ENCODE assay signal across 8 mouse cellular contexts in the genomic region with DNA sequence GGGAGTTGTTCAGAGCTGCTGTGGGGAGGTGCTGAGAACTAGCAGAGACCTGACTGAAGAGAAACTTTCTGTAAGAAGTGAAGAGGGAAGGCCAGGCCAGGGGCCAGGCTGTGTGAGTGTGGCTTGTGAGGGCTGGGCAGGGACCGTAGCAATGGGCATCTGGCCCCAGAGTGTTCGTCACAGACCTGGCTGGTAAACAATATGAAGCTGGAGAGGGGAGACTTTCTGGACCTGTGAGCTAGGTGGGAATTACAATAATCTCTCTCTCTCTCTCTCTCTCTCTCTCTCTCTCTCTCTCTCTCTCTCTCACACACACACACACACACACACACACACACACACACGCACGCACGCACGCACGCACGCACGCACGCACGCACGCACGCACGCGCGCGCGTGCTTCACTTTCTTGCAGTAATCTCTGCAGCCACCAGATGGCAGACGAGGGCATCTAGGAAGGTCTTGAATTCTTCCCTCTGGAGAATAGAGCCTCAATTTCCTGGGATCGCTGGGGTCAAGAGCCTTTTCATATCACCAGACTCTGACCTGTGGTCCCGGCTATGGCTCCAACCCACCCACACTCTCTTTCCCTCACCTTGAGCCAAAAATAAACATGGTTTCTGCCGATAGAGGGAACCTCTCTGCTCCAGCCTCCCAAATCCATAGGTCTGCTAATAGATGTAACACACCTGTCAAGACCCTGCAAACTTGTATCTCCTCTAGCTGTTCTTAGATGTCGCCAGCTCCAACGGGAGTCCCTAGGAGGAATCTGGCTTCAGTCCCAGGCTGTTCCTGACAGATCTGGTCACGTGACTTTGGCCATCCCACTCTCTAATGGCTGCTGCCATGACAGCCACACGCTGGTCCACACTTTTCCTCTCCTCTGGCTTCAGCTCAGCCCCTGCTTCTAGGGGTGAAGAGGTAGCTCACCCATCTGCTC. TPM values are rescaled to one million over a fixed set of nuclear protein-coding genes. Genes with fewer than 3 reads are reported as not detected.
DNase-seq lines count a peak whose midpoint lies in the region; ATAC-seq and TF ChIP-seq lines count a peak whose summit lies in the region.

No protein-coding gene starts in this region.

- peaks cover 21% of the 10 kb centered on the region for H3K4me1 ChIP-seq in cerebellum, adult 2 months (ENCODE audit: control insufficient read depth, insufficient read depth, low read length)
- H3K4me1 ChIP-seq in forebrain, postnatal 0 days (ENCODE audit: insufficient read depth) = peaks cover 5% of the 10 kb centered on the region; the same call in 1 of the 2 replicates
- peaks cover 16% of the 10 kb centered on the region for H3K4me1 ChIP-seq in lung, adult 2 months (ENCODE audit: control insufficient read depth, insufficient read depth, low read length)
- peaks cover 8% of the 10 kb centered on the region for H3K4me1 ChIP-seq in olfactory bulb, adult 2 months (ENCODE audit: control insufficient read depth, insufficient read depth, low read length)
- H3K4me1 ChIP-seq in thymus, adult 2 months (replicated peaks; ENCODE audit: control insufficient read depth, insufficient read depth, low read length) = peaks cover 13% of the 10 kb centered on the region

- TF ChIP-seq CTCF in cerebellum, adult 2 months (IDR thresholded peaks at IDR 0.05; ENCODE audit: borderline replicate concordance, insufficient read depth, low read depth, low read length) = peak; percentile 61
- TF ChIP-seq CTCF in forebrain, postnatal 0 days (IDR thresholded peaks at IDR 0.05; ENCODE audit: low read depth) = peak; percentile 88
- peak; percentile 75 for TF ChIP-seq CTCF in layer of hippocampus, adult 2 months (conservative IDR thresholded peaks at IDR 0.05)
- peak; percentile 60 for TF ChIP-seq CTCF in lung, adult 2 months (IDR thresholded peaks at IDR 0.05; ENCODE audit: insufficient read depth, low read length)
- peak; percentile 38; the same call in 1 of the 2 replicates for TF ChIP-seq CTCF in olfactory bulb, adult 2 months (IDR thresholded peaks at IDR 0.05; ENCODE audit: insufficient read depth, low read depth, low read length)
- peak; percentile 77; the same call in 1 of the 2 replicates for TF ChIP-seq CTCF in thymus, adult 2 months (IDR thresholded peaks at IDR 0.05; ENCODE audit: borderline replicate concordance, control insufficient read depth, extremely low read depth, insufficient read depth, low read length, poor library complexity)

- no peaks in the 10 kb centered on the region for H3K27me3 ChIP-seq in cerebellum, adult 2 months (ENCODE audit: control insufficient read depth, insufficient read depth, low read length)
- no peaks in the 10 kb centered on the region for H3K27me3 ChIP-seq in forebrain, postnatal 0 days (ENCODE audit: insufficient read depth, low read length)
- no peaks in the 10 kb centered on the region for H3K27me3 ChIP-seq in thymus, adult 2 months (ENCODE audit: control insufficient read depth, insufficient read depth, low read length)

- H3K27ac ChIP-seq in cerebellum, adult 2 months (ENCODE audit: insufficient read depth, low read length) = peak overlapping the region; percentile 83
- H3K27ac ChIP-seq in forebrain, postnatal 0 days (ENCODE audit: low read depth, low read length) = 0 out of 2 replicates have a peak overlapping the region, but pooled peaks have one; percentile 29
- peak overlapping the region; percentile 78 for H3K27ac ChIP-seq in layer of hippocampus, adult 2 months
- H3K27ac ChIP-seq in olfactory bulb, adult 2 months (ENCODE audit: insufficient read depth, low read depth, low read length) = 0 out of 2 replicates have a peak overlapping the region, but pooled peaks have one; percentile 17
- no peak overlapping the region for H3K27ac ChIP-seq in thymus, adult 2 months (ENCODE audit: control insufficient read depth, insufficient read depth, low read length)

- no peak for TF ChIP-seq POLR2A in cerebellum, adult 2 months (IDR thresholded peaks at IDR 0.05; ENCODE audit: borderline replicate concordance, insufficient read depth, low read length)
- TF ChIP-seq POLR2A in lung, adult 2 months (IDR thresholded peaks at IDR 0.05; ENCODE audit: borderline replicate concordance, extremely low read depth, low read depth, low read length) = no peak
- TF ChIP-seq POLR2A in olfactory bulb, adult 2 months (IDR thresholded peaks at IDR 0.05; ENCODE audit: insufficient read depth, low read depth, low read length) = no peak
- TF ChIP-seq POLR2A in thymus, adult 2 months (IDR thresholded peaks at IDR 0.05; ENCODE audit: control insufficient read depth, extremely low read depth, insufficient read depth, low read length, poor library complexity) = no peak

- peak; percentile 74 for ATAC-seq in forebrain, postnatal 0 days

- WGBS in cerebellum, adult 2 months = 3% methylated on average over 26 of the region's 26 CpGs
- WGBS in forebrain, postnatal 0 days = 11% methylated on average over 26 of the region's 26 CpGs
- 9% methylated on average over 22 of the region's 26 CpGs for WGBS in lung, adult 2 months
- 6% methylated on average over 26 of the region's 26 CpGs for WGBS in olfactory bulb, adult 2 months
- 19% methylated on average over 23 of the region's 26 CpGs for WGBS in thymus, adult 2 months

- peak overlapping the region; percentile 56 for H3K4me2 ChIP-seq in forebrain, postnatal 0 days (ENCODE audit: low read depth)

- H3K9ac ChIP-seq in forebrain, postnatal 0 days = peak overlapping the region; percentile 49

- peak; percentile 55 for DNase-seq in ES-CJ7 (ENCODE audit: low read depth, low spot score)
- DNase-seq in cerebellum, adult 2 months = peak; percentile 81 to 90
- DNase-seq in forebrain, postnatal 0 days = peak; percentile 96
- DNase-seq in heart, postnatal 4 days = peak; percentile 92
- peak; percentile 60 to 88 for DNase-seq in layer of hippocampus, adult 2 months (ENCODE audit: low spot score in 2 of 2)
- DNase-seq in lung, adult 2 months = peak; percentile 81
- DNase-seq in thymus, adult 2 months = peak; percentile 70

- peak overlapping the region; percentile 66 for H3K4me3 ChIP-seq in cerebellum, adult 2 months (replicated peaks; ENCODE audit: insufficient read depth, low read depth, low read length)
- peak overlapping the region; percentile 28 for H3K4me3 ChIP-seq in forebrain, postnatal 0 days (ENCODE audit: low read depth, low read length)
- peak overlapping the region; percentile 45 for H3K4me3 ChIP-seq in layer of hippocampus, adult 2 months
- H3K4me3 ChIP-seq in lung, adult 2 months (replicated peaks; ENCODE audit: extremely low read depth, low read depth, low read length) = peak overlapping the region; percentile 54
- peak overlapping the region; percentile 32 for H3K4me3 ChIP-seq in olfactory bulb, adult 2 months (ENCODE audit: insufficient read depth, low read depth, low read length)
- peak overlapping the region; percentile 40 for H3K4me3 ChIP-seq in thymus, adult 2 months (ENCODE audit: control insufficient read depth, insufficient read depth, low read length)

- no peaks in the 10 kb centered on the region for H3K9me3 ChIP-seq in forebrain, postnatal 0 days (ENCODE audit: low read length)

- no peaks in the 10 kb centered on the region for H3K36me3 ChIP-seq in forebrain, postnatal 0 days (ENCODE audit: insufficient read depth)
- H3K36me3 ChIP-seq in thymus, adult 2 months (ENCODE audit: control insufficient read depth, insufficient read depth, low read length) = no peaks in the 10 kb centered on the region

RNA-seq across cellular contexts. Expression of a gene that starts 16.1 kb away (rescaled TPM):
- 19.2 and 22.0 TPM in 2 replicates for polyA plus RNA-seq in cerebellum, adult 2 months (2012; rRNA removed)
- total RNA-seq in forebrain, postnatal 0 days (2014; rRNA removed) = 37.4 and 47.3 TPM in 2 replicates
- 5.7 and 11.1 TPM in 2 replicates for polyA plus RNA-seq in forebrain, postnatal 0 days (2015; fragmentation: Nextera tagmentation; extraction: Ambion mirVana)
- total RNA-seq in heart, postnatal 4 days (2021) = 1 to 10 TPM; 4.2 to 5.4 TPM
- total RNA-seq in layer of hippocampus, adult 2 months (2021) = 10 to 100 TPM; 10.5 to 10.8 TPM
- polyA plus RNA-seq in lung, adult 2 months (2012; rRNA removed) = 26.4 and 30.8 TPM in 2 replicates
- polyA plus RNA-seq in olfactory bulb, adult 2 months (2012; ENCODE audit: insufficient read depth, insufficient read length, low replicate concordance, missing spikeins) = not detected in 2 replicates
- 8.0 and 10.1 TPM in 2 replicates for polyA plus RNA-seq in thymus, adult 2 months (2012; rRNA removed)

RNA-seq across cellular contexts. Expression of a gene that starts 42.0 kb away (rescaled TPM):
- 0.57 and 0.60 TPM in 2 replicates for polyA plus RNA-seq in cerebellum, adult 2 months (2012; rRNA removed)
- 0.29 and 0.54 TPM in 2 replicates for total RNA-seq in forebrain, postnatal 0 days (2014; rRNA removed)
- 0.31 and 0.38 TPM in 2 replicates for polyA plus RNA-seq in forebrain, postnatal 0 days (2015; fragmentation: Nextera tagmentation; extraction: Ambion mirVana)
- under 1 TPM in 1 of 2 experiments, not detected in 1; 0.11 TPM for total RNA-seq in heart, postnatal 4 days (2021)
- total RNA-seq in layer of hippocampus, adult 2 months (2021) = 1 to 10 TPM in 1 of 2 experiments, under 1 TPM in 1; 0.96 to 1.3 TPM
- 0.26 and 0.32 TPM in 2 replicates for polyA plus RNA-seq in lung, adult 2 months (2012; rRNA removed)
- not detected in 2 replicates for polyA plus RNA-seq in olfactory bulb, adult 2 months (2012; ENCODE audit: insufficient read depth, insufficient read length, low replicate concordance, missing spikeins)
- polyA plus RNA-seq in thymus, adult 2 months (2012; rRNA removed) = 1.8 TPM in 2 replicates

Comparison
In these comparisons a context has a peak if more than half of its experiments do, and no peak if none do; other contexts are left out.
1. CTCF ChIP-seq: peak in every context shown above with its lines; median percentile 88 in forebrain, postnatal 0 days; 77 in thymus, adult 2 months; 75 in layer of hippocampus, adult 2 months; 61 in cerebellum, adult 2 months; 60 in lung, adult 2 months; 38 in olfactory bulb, adult 2 months.